Comparison of ENCODE assay signal across 13 mouse cellular contexts in genomic region chr16:63086086-63086796, GRCm38 (mm10).
DNase-seq lines count a peak whose midpoint lies in the region; ATAC-seq lines count a peak whose summit lies in the region.
"Had no signal": no experiment of that assay in that cellular context is flagged by ENCODE, and none has a peak within 500 bp of the region (broad histone marks: within the 10 kb centered on the region; RNA-seq: fewer than 3 reads in every experiment).

No protein-coding gene starts in this region.

- no peak overlapping the region for H3K4me2 ChIP-seq in intestine, embryonic 15.5 days (replicated peaks)
- no peak overlapping the region for H3K4me2 ChIP-seq in liver, embryonic 11.5 days

- H3K9me3 ChIP-seq in heart, embryonic 10.5 days: no peaks in the 10 kb centered on the region
- H3K9me3 ChIP-seq in intestine, embryonic 15.5 days: no peaks in the 10 kb centered on the region
- H3K9me3 ChIP-seq in liver, embryonic 11.5 days (ENCODE audit: control insufficient read depth, low read length): no peaks in the 10 kb centered on the region
- H3K9me3 ChIP-seq: forebrain, embryonic 10.5 days had no signal

- DNase-seq in heart, adult 18-20 months: peak; percentile 49 to 55
- no peak for DNase-seq in heart, embryonic 10.5 days (ENCODE audit: low spot score)
- peak; percentile 80 for DNase-seq in brain, adult 2 months (ENCODE audit: low read depth, low spot score)
- DNase-seq in cerebellum, adult 8-10 months: peak; percentile 78
- DNase-seq in heart, postnatal 14 days: peak; percentile 38 to 47
- no peak for DNase-seq in urinary bladder, postnatal 4 days (ENCODE audit: low spot score in 2 of 2)
- DNase-seq in liver, embryonic 11.5 days (ENCODE audit: low spot score): no peak
- DNase-seq: adrenal gland, postnatal 25 days; gastrocnemius, postnatal 10 days; kidney, postnatal 36 days; spleen, adult 18-20 months had no signal

- no peak overlapping the region for H3K27ac ChIP-seq in heart, embryonic 10.5 days
- no peak overlapping the region for H3K27ac ChIP-seq in intestine, embryonic 15.5 days
- no peak overlapping the region for H3K27ac ChIP-seq in liver, embryonic 11.5 days (ENCODE audit: low read depth, low read length)
- H3K27ac ChIP-seq: forebrain, embryonic 10.5 days had no signal

- intact Hi-C loops in heart, postnatal 14 days (cut with DNase I): no loop called here

- H3K4me1 ChIP-seq in heart, embryonic 10.5 days: no peaks in the 10 kb centered on the region
- no peaks in the 10 kb centered on the region for H3K4me1 ChIP-seq in intestine, embryonic 15.5 days (replicated peaks)
- no peaks in the 10 kb centered on the region for H3K4me1 ChIP-seq in liver, embryonic 11.5 days (replicated peaks; ENCODE audit: control insufficient read depth, insufficient read depth, low read length)

- no peak overlapping the region for H3K4me3 ChIP-seq in heart, embryonic 10.5 days
- H3K4me3 ChIP-seq in intestine, embryonic 15.5 days (replicated peaks): no peak overlapping the region
- no peak overlapping the region for H3K4me3 ChIP-seq in liver, embryonic 11.5 days (ENCODE audit: low read depth, low read length)
- H3K4me3 ChIP-seq: forebrain, embryonic 10.5 days had no signal

- H3K36me3 ChIP-seq in heart, embryonic 10.5 days: no peaks in the 10 kb centered on the region
- H3K36me3 ChIP-seq in intestine, embryonic 15.5 days: no peaks in the 10 kb centered on the region
- H3K36me3 ChIP-seq in liver, embryonic 11.5 days (ENCODE audit: control insufficient read depth, insufficient read depth, low read length): no peaks in the 10 kb centered on the region
- H3K36me3 ChIP-seq: forebrain, embryonic 10.5 days had no signal

- no peak for ATAC-seq in intestine, embryonic 15.5 days
- no peak for ATAC-seq in liver, embryonic 11.5 days (replicated peaks; ENCODE audit: low FRiP score)

- 73% methylated on average over 9 of the region's 9 CpGs for WGBS in heart, embryonic 10.5 days
- WGBS in intestine, embryonic 15.5 days: 64% methylated on average over 9 of the region's 9 CpGs
- WGBS in liver, embryonic 11.5 days: 77% methylated on average over 9 of the region's 9 CpGs

- no peak overlapping the region for H3K9ac ChIP-seq in intestine, embryonic 15.5 days
- H3K9ac ChIP-seq in liver, embryonic 11.5 days (ENCODE audit: low read depth, low read length): no peak overlapping the region

- H3K27me3 ChIP-seq in heart, embryonic 10.5 days (ENCODE audit: insufficient read depth, poor library complexity, severe bottlenecking): no peaks in the 10 kb centered on the region
- no peaks in the 10 kb centered on the region for H3K27me3 ChIP-seq in intestine, embryonic 15.5 days (replicated peaks)
- H3K27me3 ChIP-seq in liver, embryonic 11.5 days (replicated peaks; ENCODE audit: control insufficient read depth, insufficient read depth, low read length): no peaks in the 10 kb centered on the region

Comparison
In these comparisons a context has a peak if more than half of its experiments do, and no peak if none do; other contexts are left out.
1. DNase-seq: peak in heart, adult 18-20 months (2 of 2), brain, adult 2 months (single experiment), cerebellum, adult 8-10 months (single experiment) and heart, postnatal 14 days (2 of 2); none in heart, embryonic 10.5 days (single experiment), urinary bladder, postnatal 4 days (0 of 2) and liver, embryonic 11.5 days (single experiment).